Mouse (Mus musculus) thymus, adult 2 months (tissue): ENCODE results near the gene Ccdc22.

Experiments used
- CTCF ChIP-seq: fragments of 200-500 bp; IDR thresholded peaks from 2 replicates; pipeline ENCODE4 v1.5.1; 2012; ENCODE audit warnings: mild to moderate bottlenecking, control low read depth, low read length, moderate library complexity, borderline replicate concordance; ENCODE audit not compliant: control insufficient read depth, poor library complexity, insufficient read depth; ENCODE audit errors: extremely low read depth
- POLR2A ChIP-seq: fragments of 200-500 bp; IDR thresholded peaks from 2 replicates; pipeline ENCODE4 v1.6.1; 2012; ENCODE audit warnings: mild to moderate bottlenecking, low read length, control low read depth, moderate library complexity; ENCODE audit not compliant: control insufficient read depth, poor library complexity, insufficient read depth; ENCODE audit errors: extremely low read depth

GRCm38 (mm10) chrX:7604004-7604403, 1.3 kb downstream of the Ccdc22 start:
- TF ChIP-seq CTCF = no peak
- TF ChIP-seq POLR2A = no peak
